Mouse (Mus musculus): ENCODE measurements around the gene Gse1. TPM values are rescaled to one million over a fixed set of nuclear protein-coding genes. Genes with fewer than 3 reads are reported as not detected.
A peak's percentile ranks its signal among the peaks of the same experiment; 100 is the strongest.

Gse1 gene
- total and polyA plus RNA-seq, 3 experiments = 12.1 to 24.3 (median 21.0) TPM

DNA sequence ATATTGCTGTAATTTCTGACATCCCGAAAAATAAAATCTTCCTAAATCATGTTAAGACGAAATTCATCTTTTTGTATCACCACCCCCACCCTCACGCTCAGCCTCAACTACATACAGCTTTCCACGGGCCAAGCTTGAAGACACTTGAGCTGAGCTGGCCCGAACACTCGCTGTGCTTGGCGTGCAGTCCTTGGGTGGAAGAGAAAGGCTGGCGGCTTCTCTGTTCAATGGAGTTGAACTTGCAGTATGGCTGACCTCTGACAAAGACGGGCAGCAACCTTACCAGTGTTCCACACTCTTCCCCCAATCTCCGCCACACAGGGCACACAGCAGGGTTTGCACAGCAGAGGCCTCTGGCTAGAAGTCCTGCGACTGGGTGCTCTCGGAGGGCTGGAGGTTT, 353.1 kb downstream of the Gse1 start:
- H3K9ac ChIP-seq (ENCODE audit: low read depth, low read length) = no peak overlapping the region
- H3K36me3 ChIP-seq (ENCODE audit: control insufficient read depth, insufficient read depth, low read length) = no peaks in the 10 kb centered on the region
- no peaks in the 10 kb centered on the region for H3K79me2 ChIP-seq (replicated peaks; ENCODE audit: control insufficient read depth, insufficient read depth, low read length)
- TF ChIP-seq EP300 (IDR thresholded peaks at IDR 0.05; ENCODE audit: insufficient read depth, low read depth, low read length) (no peak), CTCF (IDR thresholded peaks at IDR 0.05) (no peak), POLR2A (IDR thresholded peaks at IDR 0.05; ENCODE audit: insufficient read depth, low read depth, low read length) (no peak)
- no peak overlapping the region for H3K4me3 ChIP-seq
- no peak overlapping the region for H3K27ac ChIP-seq
- intact Hi-C loops (cut with DNase I) = no loop called here
- no peak for DNase-seq
- H3K27me3 ChIP-seq (ENCODE audit: control insufficient read depth, insufficient read depth, low read length) = no peaks in the 10 kb centered on the region
- 91% methylated on average over 12 of the region's 12 CpGs for WGBS
- H3K4me1 ChIP-seq (ENCODE audit: control insufficient read depth, insufficient read depth, low read length) = peaks cover 2% of the 10 kb centered on the region; the same call in 1 of the 2 replicates

GRCm38 (mm10) chr8:120581811-120582210, 353.6 kb downstream of the Gse1 start:
- H3K27ac ChIP-seq = no peak overlapping the region
- WGBS = 66% methylated on average over 8 of the region's 8 CpGs
- no peaks in the 10 kb centered on the region for H3K27me3 ChIP-seq (ENCODE audit: control insufficient read depth, insufficient read depth, low read length)
- no peak for TF ChIP-seq CTCF (IDR thresholded peaks at IDR 0.05)
- peak; percentile 91 for TF ChIP-seq EP300 (IDR thresholded peaks at IDR 0.05; ENCODE audit: insufficient read depth, low read depth, low read length)
- TF ChIP-seq POLR2A (IDR thresholded peaks at IDR 0.05; ENCODE audit: insufficient read depth, low read depth, low read length) = no peak
- no peak overlapping the region for H3K9ac ChIP-seq (ENCODE audit: low read depth, low read length)
- H3K36me3 ChIP-seq (ENCODE audit: control insufficient read depth, insufficient read depth, low read length) = no peaks in the 10 kb centered on the region
- intact Hi-C loops (cut with DNase I) = no loop called here
- H3K4me3 ChIP-seq = no peak overlapping the region
- peak in 1 of 2 experiments; percentile 78 for DNase-seq
- no peaks in the 10 kb centered on the region for H3K79me2 ChIP-seq (replicated peaks; ENCODE audit: control insufficient read depth, insufficient read depth, low read length)
- H3K4me1 ChIP-seq (ENCODE audit: control insufficient read depth, insufficient read depth, low read length) = peaks cover 2% of the 10 kb centered on the region; the same call in 1 of the 2 replicates

DNA sequence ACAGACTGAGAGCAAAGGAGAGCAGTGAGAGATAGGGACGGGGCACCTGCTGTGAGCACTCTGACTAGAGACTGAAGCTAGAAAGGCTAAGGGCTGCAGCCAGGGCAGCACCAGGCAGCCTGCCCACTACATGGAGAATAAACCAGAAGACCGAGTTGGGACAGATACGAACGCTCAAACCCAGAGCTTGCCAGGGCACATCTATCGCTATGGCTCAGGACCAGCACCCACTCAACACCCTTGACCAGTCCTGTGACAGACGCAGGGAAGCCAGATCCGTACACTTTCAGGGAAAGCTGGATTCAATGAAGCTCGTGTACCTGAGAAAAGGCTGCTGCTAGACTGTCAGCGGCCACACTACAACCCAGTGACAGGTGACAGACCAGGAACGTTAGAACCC, 357.3 kb downstream of the Gse1 start:
- peak; percentile 60 to 70 for DNase-seq

DNA sequence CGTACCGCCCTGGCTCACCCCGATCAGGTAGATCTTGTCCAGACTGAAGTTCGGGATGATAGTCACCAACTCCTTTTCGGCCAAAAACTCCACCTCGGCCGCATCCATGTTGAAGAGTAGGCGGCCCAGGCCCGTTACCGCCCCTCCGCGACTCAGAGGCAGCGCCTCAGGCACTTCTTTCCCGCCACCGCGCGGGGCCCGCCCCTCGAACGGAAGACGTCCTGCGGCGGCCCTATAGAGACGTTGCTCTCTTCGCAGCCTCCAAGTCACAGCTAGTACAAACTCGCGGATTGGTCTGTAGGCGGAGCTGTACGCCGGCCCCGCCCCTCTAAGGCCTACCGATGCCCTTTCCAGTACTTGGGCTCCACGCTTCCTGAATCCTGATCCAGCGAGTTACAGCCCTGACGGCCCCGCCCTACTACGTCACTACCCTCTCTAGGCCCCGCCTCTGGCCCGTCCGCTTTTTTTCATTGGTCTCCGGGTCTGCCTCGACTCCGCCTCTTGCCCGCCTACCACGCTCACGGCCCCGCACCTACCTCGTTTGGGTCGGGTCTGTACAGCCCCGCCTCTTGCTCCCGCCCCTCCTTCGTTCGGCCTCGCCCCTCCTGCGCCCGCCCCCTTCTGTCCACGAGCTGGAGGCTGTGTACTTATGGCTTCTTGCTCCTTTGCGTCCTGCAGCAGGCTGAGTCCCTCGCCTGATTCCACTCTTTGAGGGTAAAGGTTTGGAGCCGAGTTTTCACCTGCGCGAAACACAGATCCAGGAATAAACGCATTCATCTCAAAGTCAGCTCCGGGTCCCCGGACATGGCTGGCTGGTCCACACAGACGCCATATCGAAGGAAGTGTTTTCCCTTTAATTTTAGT, 360.9 kb downstream of the Gse1 start, which contains the start of gene Gins2:
Gins2 (minus strand) TSS at position 397 of the 864 bp plus-strand sequence.
- H3K4me3 ChIP-seq = peak within 1 kb of the TSS; percentile 52

More for the DNA sequence above, 357.3 kb downstream of the Gse1 start:
- Histone ChIP-seq H3K36me3 (ENCODE audit: control insufficient read depth, insufficient read depth, low read length) (no peaks in the 10 kb centered on the region), H3K4me1 (ENCODE audit: control insufficient read depth, insufficient read depth, low read length) (peaks cover 2% of the 10 kb centered on the region; the same call in 1 of the 2 replicates), H3K79me2 (replicated peaks; ENCODE audit: control insufficient read depth, insufficient read depth, low read length) (no peaks in the 10 kb centered on the region), H3K27me3 (ENCODE audit: control insufficient read depth, insufficient read depth, low read length) (no peaks in the 10 kb centered on the region), H3K27ac (no peak overlapping the region), H3K9ac (ENCODE audit: low read depth, low read length) (no peak overlapping the region), H3K4me3 (no peak overlapping the region)
- TF ChIP-seq EP300 (IDR thresholded peaks at IDR 0.05; ENCODE audit: insufficient read depth, low read depth, low read length) (peak; percentile 76), CTCF (IDR thresholded peaks at IDR 0.05) (no peak)
- WGBS = 67% methylated on average over 10 of the region's 10 CpGs
- intact Hi-C loops (cut with DNase I) = no loop called here

DNA sequence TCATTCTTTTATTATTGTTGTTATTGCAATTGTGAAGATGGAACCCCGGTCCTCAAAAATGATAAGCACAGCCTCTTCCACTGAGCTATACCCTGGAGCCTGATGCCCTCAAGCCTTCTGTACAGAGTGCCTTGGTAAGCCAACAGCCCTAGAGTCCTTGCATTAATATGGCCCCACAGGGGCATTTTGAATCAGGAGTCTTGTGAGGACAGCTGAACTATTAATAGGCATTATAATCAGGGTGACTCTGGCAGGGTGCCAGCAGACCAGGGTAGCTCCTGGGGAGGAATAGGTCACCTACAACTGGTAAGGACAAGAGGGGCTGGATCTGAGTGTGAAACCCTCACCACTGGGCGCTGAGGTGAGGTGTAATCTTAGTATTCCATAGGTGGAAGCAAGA, 361.7 kb downstream of the Gse1 start:
- TF ChIP-seq EP300 (IDR thresholded peaks at IDR 0.05; ENCODE audit: insufficient read depth, low read depth, low read length) = no peak
- TF ChIP-seq POLR2A (IDR thresholded peaks at IDR 0.05; ENCODE audit: insufficient read depth, low read depth, low read length) = no peak
- TF ChIP-seq CTCF (IDR thresholded peaks at IDR 0.05) = no peak
- H3K27me3 ChIP-seq (ENCODE audit: control insufficient read depth, insufficient read depth, low read length) = no peaks in the 10 kb centered on the region
- peak overlapping the region; percentile 66 for H3K27ac ChIP-seq
- no peak overlapping the region for H3K9ac ChIP-seq (ENCODE audit: low read depth, low read length)
- no peaks in the 10 kb centered on the region for H3K79me2 ChIP-seq (replicated peaks; ENCODE audit: control insufficient read depth, insufficient read depth, low read length)
- H3K36me3 ChIP-seq (ENCODE audit: control insufficient read depth, insufficient read depth, low read length) = no peaks in the 10 kb centered on the region
- peak overlapping the region; percentile 50 for H3K4me3 ChIP-seq
- WGBS = 39% methylated on average over 2 of the region's 2 CpGs
- intact Hi-C loops (cut with DNase I) = no loop called here
- peak in 1 of 2 experiments; percentile 53 for DNase-seq
- H3K4me1 ChIP-seq (ENCODE audit: control insufficient read depth, insufficient read depth, low read length) = peaks cover 2% of the 10 kb centered on the region; the same call in 1 of the 2 replicates

More for the DNA sequence above, 360.9 kb downstream of the Gse1 start, which contains the start of gene Gins2:
- Histone ChIP-seq H3K4me1 (ENCODE audit: control insufficient read depth, insufficient read depth, low read length) (peaks cover 2% of the 10 kb centered on the region; the same call in 1 of the 2 replicates), H3K79me2 (replicated peaks; ENCODE audit: control insufficient read depth, insufficient read depth, low read length) (no peaks in the 10 kb centered on the region), H3K27ac (peak within 1 kb of the TSS; percentile 66), H3K36me3 (ENCODE audit: control insufficient read depth, insufficient read depth, low read length) (no peaks in the 10 kb centered on the region), H3K27me3 (ENCODE audit: control insufficient read depth, insufficient read depth, low read length) (no peaks in the 10 kb centered on the region), H3K9ac (ENCODE audit: low read depth, low read length) (peak within 1 kb of the TSS; percentile 55)
- intact Hi-C loops (cut with DNase I) = no loop called here
- TF ChIP-seq EP300 (IDR thresholded peaks at IDR 0.05; ENCODE audit: insufficient read depth, low read depth, low read length) (no peak; the same call in 1 of the 2 replicates), CTCF (IDR thresholded peaks at IDR 0.05) (peak; percentile 9; the same call in 1 of the 2 replicates), POLR2A (IDR thresholded peaks at IDR 0.05; ENCODE audit: insufficient read depth, low read depth, low read length) (peak; percentile 82)
- under 1% methylated on average over 67 of the region's 67 CpGs for WGBS
- DNase-seq = peak; percentile 98 to 100

Measured in heart, adult 2 months (tissue).